Comparison of ENCODE assay signal across 20 mouse cellular contexts in the genomic region with DNA sequence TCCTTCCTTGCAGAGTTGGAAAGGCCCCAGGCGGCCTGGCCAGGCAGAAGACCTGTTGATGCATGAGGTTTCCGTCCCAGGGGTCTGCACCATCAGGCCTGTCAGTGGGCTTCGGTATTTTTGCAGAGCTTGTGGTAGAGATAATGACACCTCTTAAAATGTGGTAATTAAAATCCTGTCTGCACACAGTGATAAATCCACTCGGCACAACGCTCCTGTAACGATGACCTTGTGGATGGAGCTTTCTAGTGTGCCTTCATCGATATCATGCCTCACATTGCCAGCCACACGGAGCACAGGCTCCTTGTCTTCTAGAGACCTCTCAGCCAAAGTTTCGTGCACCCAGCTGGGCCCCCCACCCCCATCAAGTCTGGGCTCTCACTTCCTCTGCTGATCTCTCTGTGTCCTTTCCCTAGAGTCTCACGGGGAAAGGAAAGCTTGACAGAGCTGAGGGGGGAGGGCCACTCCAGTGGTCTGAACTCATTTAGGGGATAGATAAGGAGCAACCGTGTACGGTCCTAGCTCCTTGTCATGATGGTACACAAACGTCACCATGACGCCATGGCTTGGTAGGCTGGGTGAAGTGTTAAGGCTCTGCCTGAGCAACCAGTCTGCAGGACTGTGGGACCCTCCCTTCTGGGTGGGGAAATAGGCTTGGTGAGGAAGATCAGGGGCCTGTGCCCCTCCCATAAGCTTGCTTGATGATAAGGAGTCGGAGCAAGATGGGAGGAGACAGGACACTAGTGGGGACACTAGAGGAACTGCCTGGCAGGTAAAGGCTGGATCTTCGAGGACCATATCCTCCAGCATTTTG.
DNase-seq lines count a peak whose midpoint lies in the region; ATAC-seq and TF ChIP-seq lines count a peak whose summit lies in the region.
"Had no signal": no experiment of that assay in that cellular context is flagged by ENCODE, and none has a peak within 500 bp of the region (broad histone marks: within the 10 kb centered on the region; RNA-seq: fewer than 3 reads in every experiment).

No protein-coding gene starts in this region.

- TF ChIP-seq EP300 in CH12.LX (IDR thresholded peaks at IDR 0.05; ENCODE audit: low read length): peak; percentile 81

- H3K9ac ChIP-seq in hindbrain, embryonic 14.5 days: no peak overlapping the region
- H3K9ac ChIP-seq in CH12.LX (ENCODE audit: insufficient read depth, low read depth): no peak overlapping the region
- no peak overlapping the region for H3K9ac ChIP-seq in liver, embryonic 13.5 days
- H3K9ac ChIP-seq: embryonic facial prominence, embryonic 12.5 days; forebrain, embryonic 15.5 days; heart, embryonic 15.5 days; midbrain, embryonic 12.5 days; neural tube, embryonic 12.5 days had no signal

- no peak for ATAC-seq in hindbrain, embryonic 14.5 days (ENCODE audit: low FRiP score)
- ATAC-seq in liver, embryonic 13.5 days (ENCODE audit: low read depth): peak; percentile 90
- ATAC-seq: forebrain, embryonic 15.5 days; lung, postnatal 0 days had no signal

- H3K27me3 ChIP-seq in hindbrain, embryonic 10.5 days (ENCODE audit: insufficient read depth, poor library complexity, severe bottlenecking): peaks cover 82% of the 10 kb centered on the region
- 0 out of 2 replicates have a peak, but pooled peaks cover 3% of the 10 kb centered on the region for H3K27me3 ChIP-seq in hindbrain, embryonic 14.5 days (ENCODE audit: control insufficient read depth, insufficient read depth, low read length)
- H3K27me3 ChIP-seq in CH12.LX (replicated peaks): peaks cover 83% of the 10 kb centered on the region
- no peaks in the 10 kb centered on the region for H3K27me3 ChIP-seq in liver, embryonic 13.5 days
- H3K27me3 ChIP-seq: embryonic facial prominence, embryonic 12.5 days; forebrain, embryonic 15.5 days had no signal

- H3K9me3 ChIP-seq in hindbrain, embryonic 10.5 days: no peaks in the 10 kb centered on the region
- no peaks in the 10 kb centered on the region for H3K9me3 ChIP-seq in hindbrain, embryonic 14.5 days (ENCODE audit: control insufficient read depth, low read length)
- H3K9me3 ChIP-seq in CH12.LX (replicated peaks; ENCODE audit: low read length): no peaks in the 10 kb centered on the region
- H3K9me3 ChIP-seq in liver, embryonic 13.5 days (replicated peaks): no peaks in the 10 kb centered on the region
- H3K9me3 ChIP-seq: embryonic facial prominence, embryonic 12.5 days; forebrain, embryonic 15.5 days; G1E; heart, embryonic 15.5 days; midbrain, embryonic 12.5 days; neural tube, embryonic 12.5 days had no signal

- peak overlapping the region; percentile 62 for H3K27ac ChIP-seq in hindbrain, embryonic 10.5 days
- no peak overlapping the region for H3K27ac ChIP-seq in hindbrain, embryonic 14.5 days
- H3K27ac ChIP-seq in CH12.LX (ENCODE audit: insufficient read depth, low read depth): no peak overlapping the region
- peak overlapping the region; percentile 18; the same call in 1 of the 2 replicates for H3K27ac ChIP-seq in liver, embryonic 13.5 days
- H3K27ac ChIP-seq: embryonic facial prominence, embryonic 12.5 days; forebrain, embryonic 15.5 days; heart, embryonic 15.5 days; midbrain, embryonic 12.5 days; neural tube, embryonic 12.5 days had no signal

- in situ Hi-C loops in CH12.LX (cut with MboI; ENCODE audit: low pct_ligation_motif_present, low pct_unique_long_range_greater_than_20kb, low sequenced_read_pairs): no loop called here

- H3K4me1 ChIP-seq in hindbrain, embryonic 10.5 days (replicated peaks): peaks cover 65% of the 10 kb centered on the region
- peaks cover 21% of the 10 kb centered on the region for H3K4me1 ChIP-seq in hindbrain, embryonic 14.5 days (replicated peaks; ENCODE audit: control insufficient read depth, insufficient read depth, low read length)
- peaks cover 18 to 21% of the 10 kb centered on the region in 2 experiments for H3K4me1 ChIP-seq in CH12.LX (ENCODE audit: control insufficient read depth in 1 of 2, insufficient read depth in 2 of 2)
- H3K4me1 ChIP-seq in liver, embryonic 13.5 days (replicated peaks): peaks cover 15% of the 10 kb centered on the region

- no peak for TF ChIP-seq POLR2A in CH12.LX (IDR thresholded peaks at IDR 0.05; ENCODE audit: low read depth, low read length)

- no peak for DNase-seq in hindbrain, embryonic 10.5 days (ENCODE audit: low spot score)
- no peak for DNase-seq in hindbrain, embryonic 14.5 days (ENCODE audit: low spot score)
- DNase-seq in CH12.LX (ENCODE audit: extremely low read depth) (peak; percentile 38), MEL-GATA-1-ER (ENCODE audit: extremely low read depth, low read depth) (peak; percentile 97)
- DNase-seq in liver, embryonic 13.5 days: peak; percentile 43
- no peak for DNase-seq in kidney, adult 11 months
- DNase-seq in kidney, postnatal 4 days: no peak
- DNase-seq: cerebellum, adult 9-11 months; kidney, adult 9 months; kidney, postnatal 36 days; right cerebral cortex, adult 18-20 months; thymus, postnatal 4 days had no signal

- TF ChIP-seq RAD21 in CH12.LX (IDR thresholded peaks at IDR 0.05; ENCODE audit: low read depth, low read length): no peak

- WGBS in hindbrain, embryonic 10.5 days: 82% methylated on average over 16 of the region's 16 CpGs
- WGBS in hindbrain, embryonic 14.5 days: 75% methylated on average over 16 of the region's 16 CpGs
- WGBS in liver, embryonic 13.5 days (ENCODE audit: insufficient replicate concordance): 14% methylated on average over 16 of the region's 16 CpGs

- H3K79me2 ChIP-seq in CH12.LX (replicated peaks; ENCODE audit: control insufficient read depth, extremely low read depth, insufficient read depth, poor library complexity, severe bottlenecking): no peaks in the 10 kb centered on the region

- dilution Hi-C loops in CH12.LX (cut with MboI; ENCODE audit: extremely low pct_ligation_motif_present, extremely low pct_unique_long_range_greater_than_20kb, low sequenced_read_pairs): no loop called here

- H3K4me3 ChIP-seq in hindbrain, embryonic 10.5 days: no peak overlapping the region
- no peak overlapping the region for H3K4me3 ChIP-seq in hindbrain, embryonic 14.5 days (replicated peaks; ENCODE audit: low read length)
- H3K4me3 ChIP-seq in CH12.LX (replicated peaks in 1 of 3; ENCODE audit: low read depth in 2 of 3, low read length in 2 of 3, poor library complexity in 1 of 3): no peak overlapping the region
- H3K4me3 ChIP-seq in liver, embryonic 13.5 days (replicated peaks): no peak overlapping the region
- H3K4me3 ChIP-seq: embryonic facial prominence, embryonic 12.5 days; erythroblast, embryonic 14.5 days; forebrain, embryonic 15.5 days; heart, embryonic 15.5 days; midbrain, embryonic 12.5 days; neural tube, embryonic 12.5 days had no signal

- TF ChIP-seq CTCF in CH12.LX (conservative IDR thresholded peaks at IDR 0.05 in 1 of 2, IDR thresholded peaks at IDR 0.05 in 1 of 2; ENCODE audit: low read depth in 2 of 2, low read length in 2 of 2): no peak

- H3K4me2 ChIP-seq in hindbrain, embryonic 14.5 days (replicated peaks): no peak overlapping the region
- H3K4me2 ChIP-seq in CH12.LX (ENCODE audit: insufficient read depth, low read depth, poor library complexity, severe bottlenecking): peak overlapping the region; percentile 65
- H3K4me2 ChIP-seq in liver, embryonic 13.5 days: peak overlapping the region; percentile 30
- H3K4me2 ChIP-seq: embryonic facial prominence, embryonic 12.5 days; forebrain, embryonic 15.5 days; heart, embryonic 15.5 days; midbrain, embryonic 12.5 days; neural tube, embryonic 12.5 days had no signal

- H3K36me3 ChIP-seq in hindbrain, embryonic 10.5 days: no peaks in the 10 kb centered on the region
- no peaks in the 10 kb centered on the region for H3K36me3 ChIP-seq in hindbrain, embryonic 14.5 days (replicated peaks; ENCODE audit: control insufficient read depth, insufficient read depth)
- H3K36me3 ChIP-seq in CH12.LX (replicated peaks in 1 of 2; ENCODE audit: control insufficient read depth in 1 of 2, insufficient read depth in 1 of 2, low read length in 1 of 2): no peaks in the 10 kb centered on the region
- H3K36me3 ChIP-seq in liver, embryonic 13.5 days: no peaks in the 10 kb centered on the region
- H3K36me3 ChIP-seq: embryonic facial prominence, embryonic 12.5 days; forebrain, embryonic 15.5 days; G1E; heart, embryonic 15.5 days; midbrain, embryonic 12.5 days; neural tube, embryonic 12.5 days had no signal

TF ChIP-seq in CH12.LX, 34 proteins besides CTCF, POLR2A, EP300 and RAD21 (continues in another document):
- 0 out of 2 replicates have a peak, but pooled peaks have one; percentile 29 for TF ChIP-seq BHLHE40 (IDR thresholded peaks at IDR 0.05; ENCODE audit: low read depth, low read length)
- no peak for TF ChIP-seq SIN3A (IDR thresholded peaks at IDR 0.05; ENCODE audit: low read length)
- TF ChIP-seq KAT2A (IDR thresholded peaks at IDR 0.05; ENCODE audit: insufficient replicate concordance, low read length): no peak
- TF ChIP-seq ZNF384 (IDR thresholded peaks at IDR 0.05; ENCODE audit: low read depth, low read length): no peak
- TF ChIP-seq UBTF (IDR thresholded peaks at IDR 0.05; ENCODE audit: low read depth, low read length): no peak
- TF ChIP-seq MEF2A (IDR thresholded peaks at IDR 0.05; ENCODE audit: borderline replicate concordance, low read depth, low read length): no peak
- TF ChIP-seq SMC3 (IDR thresholded peaks at IDR 0.05; ENCODE audit: low read depth, low read length): no peak
- TF ChIP-seq ZC3H11A (IDR thresholded peaks at IDR 0.05; ENCODE audit: low read depth, low read length): no peak
- TF ChIP-seq E2F4 (IDR thresholded peaks at IDR 0.05; ENCODE audit: insufficient replicate concordance, low read depth, low read length): no peak
- no peak; the same call in 1 of the 2 replicates for TF ChIP-seq HCFC1 (IDR thresholded peaks at IDR 0.05; ENCODE audit: low read depth, low read length)
- TF ChIP-seq ELF1 (IDR thresholded peaks at IDR 0.05; ENCODE audit: low read depth, low read length): no peak
- no peak for TF ChIP-seq MYC (IDR thresholded peaks at IDR 0.05; ENCODE audit: low read depth, low read length)
- TF ChIP-seq ETS1 (conservative IDR thresholded peaks at IDR 0.05; ENCODE audit: low read depth, low read length): peak; percentile 58
- TF ChIP-seq NELFE (IDR thresholded peaks at IDR 0.05; ENCODE audit: low read depth, low read length): no peak
- TF ChIP-seq CHD1 (IDR thresholded peaks at IDR 0.05; ENCODE audit: low read depth, low read length): no peak
- TF ChIP-seq MAFK (IDR thresholded peaks at IDR 0.05; ENCODE audit: insufficient replicate concordance, low read length): 0 out of 2 replicates have a peak, but pooled peaks have one; percentile 21
- TF ChIP-seq MAX (IDR thresholded peaks at IDR 0.05; ENCODE audit: low read length): no peak
- TF ChIP-seq USF2 (conservative IDR thresholded peaks at IDR 0.05; ENCODE audit: low read depth, low read length): no peak
- TF ChIP-seq USF1 (IDR thresholded peaks at IDR 0.05; ENCODE audit: low read depth, low read length): no peak
- no peak; the same call in 1 of the 2 replicates for TF ChIP-seq RCOR1 (conservative IDR thresholded peaks at IDR 0.05; ENCODE audit: low read depth, low read length)
- peak; percentile 85 for TF ChIP-seq IRF4 (IDR thresholded peaks at IDR 0.05; ENCODE audit: low read depth, low read length)
- no peak for TF ChIP-seq ZMIZ1 (IDR thresholded peaks at IDR 0.05; ENCODE audit: low read depth, low read length)

Comparison
In these comparisons a context has a peak if more than half of its experiments do, and no peak if none do; other contexts are left out.
1. H3K27ac ChIP-seq: peak in hindbrain, embryonic 10.5 days (single experiment) and liver, embryonic 13.5 days (single experiment); none in hindbrain, embryonic 14.5 days (single experiment) and CH12.LX (single experiment).
2. DNase-seq: peak in CH12.LX (single experiment), MEL-GATA-1-ER (single experiment) and liver, embryonic 13.5 days (single experiment); none in hindbrain, embryonic 10.5 days (single experiment), hindbrain, embryonic 14.5 days (single experiment), kidney, adult 11 months (single experiment) and kidney, postnatal 4 days (0 of 2).